Mouse (Mus musculus): ENCODE results near the gene Rsph3a. TPM values are rescaled to one million over a fixed set of nuclear protein-coding genes. Genes with fewer than 3 reads are reported as not detected.
A peak's percentile ranks its signal among the peaks of the same experiment; 100 is the strongest.

Gene Rsph3a
- total and polyA plus RNA-seq, 3 experiments, result 9.9 to 23.7 (median 17.8) TPM

DNA sequence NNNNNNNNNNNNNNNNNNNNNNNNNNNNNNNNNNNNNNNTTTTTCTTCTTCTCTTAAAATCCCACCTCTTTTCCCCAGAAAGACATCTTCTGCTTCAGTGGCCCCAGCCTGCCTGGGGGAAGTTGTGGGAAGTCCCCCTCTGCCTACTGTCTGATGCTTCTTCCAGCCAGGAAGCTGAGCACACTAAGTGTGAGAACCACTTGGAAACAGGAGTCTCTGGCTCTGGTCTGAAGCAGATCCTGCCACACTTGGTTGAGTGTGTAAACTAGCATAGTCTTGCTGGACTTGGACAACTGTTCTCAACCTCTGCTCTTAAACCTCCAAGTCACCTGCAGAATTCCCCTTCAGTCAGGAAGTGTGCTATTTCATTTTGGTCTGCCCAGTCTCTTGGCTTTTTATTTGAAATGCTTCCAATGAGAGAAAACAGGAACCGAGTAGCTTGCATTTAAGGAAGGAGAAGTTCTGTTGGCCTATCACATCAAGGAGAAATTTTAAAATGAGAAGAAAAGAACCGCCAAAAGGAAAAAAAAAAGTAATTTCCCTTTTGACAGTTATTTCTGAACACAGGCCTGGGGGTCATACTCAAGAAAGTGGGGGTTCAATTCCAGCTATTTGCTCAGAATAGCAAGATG lies 30.7 kb upstream of the Rsph3a start:
- Histone ChIP-seq H3K27ac (ENCODE audit: insufficient read depth, low read depth) (no peak overlapping the region), H3K79me2 (replicated peaks; ENCODE audit: control insufficient read depth, extremely low read depth, insufficient read depth, poor library complexity, severe bottlenecking) (no peaks in the 10 kb centered on the region), H3K36me3 (replicated peaks in 1 of 2; ENCODE audit: control insufficient read depth in 1 of 2, insufficient read depth in 1 of 2, low read length in 1 of 2) (no peaks in the 10 kb centered on the region), H3K9ac (ENCODE audit: insufficient read depth, low read depth) (no peak overlapping the region), H3K9me3 (replicated peaks; ENCODE audit: low read length) (peaks cover 10% of the 10 kb centered on the region), H3K4me1 (ENCODE audit: control insufficient read depth in 1 of 2, insufficient read depth in 2 of 2) (peaks cover 3 to 49% of the 10 kb centered on the region in 2 experiments), H3K4me3 (replicated peaks in 1 of 3; ENCODE audit: low read depth in 2 of 3, low read length in 2 of 3, poor library complexity in 1 of 3) (no peak overlapping the region), H3K27me3 (replicated peaks) (peaks cover 2% of the 10 kb centered on the region), H3K4me2 (ENCODE audit: insufficient read depth, low read depth, poor library complexity, severe bottlenecking) (no peak overlapping the region)
- no peak for DNase-seq (ENCODE audit: extremely low read depth)
- in situ Hi-C loops (cut with MboI; ENCODE audit: low pct_ligation_motif_present, low pct_unique_long_range_greater_than_20kb, low sequenced_read_pairs) (no loop called here), dilution Hi-C loops (cut with MboI; ENCODE audit: extremely low pct_ligation_motif_present, extremely low pct_unique_long_range_greater_than_20kb, low sequenced_read_pairs) (no loop called here)
- no peak for TF ChIP-seq KAT2A (IDR thresholded peaks at IDR 0.05; ENCODE audit: insufficient replicate concordance, low read length)
- TF ChIP-seq NELFE (IDR thresholded peaks at IDR 0.05; ENCODE audit: low read depth, low read length), result no peak
- no peak; the same call in 1 of the 2 replicates for TF ChIP-seq EP300 (IDR thresholded peaks at IDR 0.05; ENCODE audit: low read length)
- TF ChIP-seq MEF2A (IDR thresholded peaks at IDR 0.05; ENCODE audit: borderline replicate concordance, low read depth, low read length), result 0 out of 2 replicates have a peak, but pooled peaks have one; percentile 24
- no peak for TF ChIP-seq USF1 (IDR thresholded peaks at IDR 0.05; ENCODE audit: low read depth, low read length)
- TF ChIP-seq RCOR1 (conservative IDR thresholded peaks at IDR 0.05; ENCODE audit: low read depth, low read length), result no peak
- no peak for TF ChIP-seq IRF4 (IDR thresholded peaks at IDR 0.05; ENCODE audit: low read depth, low read length)
- TF ChIP-seq BHLHE40 (IDR thresholded peaks at IDR 0.05; ENCODE audit: low read depth, low read length), result 0 out of 2 replicates have a peak, but pooled peaks have one; percentile 19
- TF ChIP-seq MAX (IDR thresholded peaks at IDR 0.05; ENCODE audit: low read length), result no peak
- TF ChIP-seq E2F4 (IDR thresholded peaks at IDR 0.05; ENCODE audit: insufficient replicate concordance, low read depth, low read length), result 0 out of 2 replicates have a peak, but pooled peaks have one; percentile 45
- peak; percentile 58 for TF ChIP-seq ZNF384 (IDR thresholded peaks at IDR 0.05; ENCODE audit: low read depth, low read length)
- no peak for TF ChIP-seq TCF12 (IDR thresholded peaks at IDR 0.05; ENCODE audit: low read depth, low read length)
- no peak for TF ChIP-seq MAFK (IDR thresholded peaks at IDR 0.05; ENCODE audit: insufficient replicate concordance, low read length)
- TF ChIP-seq POLR2AphosphoS2 (IDR thresholded peaks at IDR 0.05; ENCODE audit: low read depth, low read length), result no peak
- no peak for TF ChIP-seq USF2 (conservative IDR thresholded peaks at IDR 0.05; ENCODE audit: low read depth, low read length)

DNA sequence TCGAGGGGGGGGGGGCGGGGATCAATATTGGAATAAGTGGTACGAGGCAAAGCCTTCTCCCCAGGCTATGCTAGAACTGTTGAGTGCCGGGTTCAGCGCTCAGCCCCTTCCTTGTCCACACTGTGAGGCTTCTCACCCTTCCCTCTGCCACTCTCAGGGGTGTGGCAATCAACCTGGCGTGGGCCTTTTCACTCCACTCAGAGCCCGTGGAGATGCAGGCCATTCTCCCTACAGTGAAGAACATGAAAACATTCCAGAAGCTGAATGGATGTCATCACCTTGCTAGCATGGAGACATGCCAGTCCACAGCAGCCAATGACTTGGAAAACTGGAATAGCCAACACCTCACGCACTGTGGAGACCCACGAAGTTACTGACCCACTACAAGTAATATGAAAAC lies 29.6 kb upstream of the Rsph3a start:
- Histone ChIP-seq H3K9ac (ENCODE audit: insufficient read depth, low read depth) (no peak overlapping the region), H3K4me3 (replicated peaks in 1 of 3; ENCODE audit: low read depth in 2 of 3, low read length in 2 of 3, poor library complexity in 1 of 3) (no peak overlapping the region), H3K9me3 (replicated peaks; ENCODE audit: low read length) (peaks cover 8% of the 10 kb centered on the region), H3K4me2 (ENCODE audit: insufficient read depth, low read depth, poor library complexity, severe bottlenecking) (no peak overlapping the region), H3K27me3 (replicated peaks) (peaks cover 2% of the 10 kb centered on the region), H3K36me3 (replicated peaks in 1 of 2; ENCODE audit: control insufficient read depth in 1 of 2, insufficient read depth in 1 of 2, low read length in 1 of 2) (no peaks in the 10 kb centered on the region), H3K4me1 (ENCODE audit: control insufficient read depth in 1 of 2, insufficient read depth in 2 of 2) (peaks cover 3 to 49% of the 10 kb centered on the region in 2 experiments), H3K79me2 (replicated peaks; ENCODE audit: control insufficient read depth, extremely low read depth, insufficient read depth, poor library complexity, severe bottlenecking) (no peaks in the 10 kb centered on the region), H3K27ac (ENCODE audit: insufficient read depth, low read depth) (no peak overlapping the region)
- no peak for TF ChIP-seq NRF1 (IDR thresholded peaks at IDR 0.05; ENCODE audit: low read depth, low read length)
- no peak for TF ChIP-seq KAT2A (IDR thresholded peaks at IDR 0.05; ENCODE audit: insufficient replicate concordance, low read length)
- no peak for TF ChIP-seq POLR2AphosphoS2 (IDR thresholded peaks at IDR 0.05; ENCODE audit: low read depth, low read length)
- TF ChIP-seq PAX5 (IDR thresholded peaks at IDR 0.05; ENCODE audit: low read length), result no peak
- TF ChIP-seq CTCF (conservative IDR thresholded peaks at IDR 0.05 in 1 of 2, IDR thresholded peaks at IDR 0.05 in 1 of 2; ENCODE audit: low read depth in 2 of 2, low read length in 2 of 2), result no peak
- no peak for TF ChIP-seq ZNF384 (IDR thresholded peaks at IDR 0.05; ENCODE audit: low read depth, low read length)
- no peak for TF ChIP-seq ZC3H11A (IDR thresholded peaks at IDR 0.05; ENCODE audit: low read depth, low read length)
- TF ChIP-seq EP300 (IDR thresholded peaks at IDR 0.05; ENCODE audit: low read length), result no peak
- dilution Hi-C loops (cut with MboI; ENCODE audit: extremely low pct_ligation_motif_present, extremely low pct_unique_long_range_greater_than_20kb, low sequenced_read_pairs), result no loop called here
- in situ Hi-C loops (cut with MboI; ENCODE audit: low pct_ligation_motif_present, low pct_unique_long_range_greater_than_20kb, low sequenced_read_pairs), result no loop called here
- DNase-seq (ENCODE audit: extremely low read depth), result no peak

All from CH12.LX (cell line).